Mouse (Mus musculus) olfactory bulb, adult 2 months (tissue): Measurements from ENCODE around the gene Hspb8.

ENCODE experiments used
- CTCF ChIP-seq: fragments of 200-500 bp; IDR thresholded peaks from 2 replicates; pipeline ENCODE4 v1.5.1; 2012; ENCODE audit warnings: low read depth, mild to moderate bottlenecking, low read length, moderate library complexity; ENCODE audit not compliant: insufficient read depth
- POLR2A ChIP-seq: fragments of 200-500 bp; IDR thresholded peaks from 2 replicates; pipeline ENCODE4 v1.6.1; 2012; ENCODE audit warnings: mild to moderate bottlenecking, low read depth, low read length, moderate library complexity; ENCODE audit not compliant: insufficient read depth

- TF ChIP-seq CTCF, result no peak
- no peak for TF ChIP-seq POLR2A
Measured at GRCm38 (mm10) chr5:116361342-116361741, 61.3 kb downstream of the Hspb8 start.
